Mouse (Mus musculus): ENCODE data around the gene 1700008O03Rik.

1700008O03Rik gene

GRCm38 (mm10) chr7:44385720-44386119 is at the start of gene 1700008O03Rik:
Gene 1700008O03Rik, minus strand, starts transcription at chr7:44385820.
- no peak for DNase-seq

GRCm38 (mm10) chr7:44434089-44434488 is 48.5 kb upstream of the 1700008O03Rik start:
- DNase-seq, result peak in 1 of 2 experiments; percentile 4

GRCm38 (mm10) chr7:44433371-44433770 is 47.8 kb upstream of the 1700008O03Rik start:
- peak; percentile 9 to 48 for DNase-seq

- peak in 1 of 2 experiments; percentile 4 for DNase-seq
Observed at GRCm38 (mm10) chr7:44432550-44432949, 46.9 kb upstream of the 1700008O03Rik start.

- DNase-seq, result peak; percentile 51 to 57
Observed at GRCm38 (mm10) chr7:44429534-44430488, 44.2 kb upstream of the 1700008O03Rik start.

- DNase-seq, result peak; percentile 69 to 73
Observed at GRCm38 (mm10) chr7:44428968-44429521, 43.4 kb upstream of the 1700008O03Rik start, which contains the start of gene Lrrc4b. Gene Lrrc4b, plus strand, starts transcription at chr7:44429018.

GRCm38 (mm10) chr7:44428171-44428950 is 42.7 kb upstream of the 1700008O03Rik start:
- peak; percentile 53 to 76 for DNase-seq

- DNase-seq, result peak in 1 of 2 experiments; percentile 43
Observed at GRCm38 (mm10) chr7:44427666-44428065, 42.0 kb upstream of the 1700008O03Rik start.

GRCm38 (mm10) chr7:44413307-44413706 is 27.7 kb upstream of the 1700008O03Rik start:
- DNase-seq, result no peak

GRCm38 (mm10) chr7:44411144-44411543 is 25.5 kb upstream of the 1700008O03Rik start:
- no peak for DNase-seq

- DNase-seq, result no peak
Observed at GRCm38 (mm10) chr7:44406015-44406355, 20.4 kb upstream of the 1700008O03Rik start.

- DNase-seq, result peak; percentile 89 to 95
Observed at GRCm38 (mm10) chr7:44405346-44406014, 19.9 kb upstream of the 1700008O03Rik start.

GRCm38 (mm10) chr7:44401673-44402072 is 16.1 kb upstream of the 1700008O03Rik start:
- DNase-seq, result no peak

- peak; percentile 71 to 83 for DNase-seq
Observed at GRCm38 (mm10) chr7:44398570-44398969, 12.9 kb upstream of the 1700008O03Rik start.

- DNase-seq, result peak; percentile 49 to 50
Observed at GRCm38 (mm10) chr7:44393284-44393683, 7.7 kb upstream of the 1700008O03Rik start.

GRCm38 (mm10) chr7:44392341-44392740 is 6.7 kb upstream of the 1700008O03Rik start:
- peak in 1 of 2 experiments; percentile 51 for DNase-seq

- peak; percentile 97 for DNase-seq
Observed at GRCm38 (mm10) chr7:44391831-44392230, 6.2 kb upstream of the 1700008O03Rik start.

- DNase-seq, result no peak
Observed at GRCm38 (mm10) chr7:44384716-44385059, 932 bp downstream of the 1700008O03Rik start.

GRCm38 (mm10) chr7:44383980-44384715 is 1.5 kb downstream of the 1700008O03Rik start, which contains the start of gene Syt3:
Gene Syt3, plus strand, starts transcription at chr7:44384102.
- peak; percentile 90 for DNase-seq

- peak in 1 of 2 experiments; percentile 45 for DNase-seq
Observed at GRCm38 (mm10) chr7:44382541-44382940, 3.1 kb downstream of the 1700008O03Rik start.

- DNase-seq, result no peak
Observed at GRCm38 (mm10) chr7:44378290-44378689, 7.3 kb downstream of the 1700008O03Rik start.

GRCm38 (mm10) chr7:44375793-44376192 is 9.8 kb downstream of the 1700008O03Rik start:
- peak in 1 of 2 experiments; percentile 47 for DNase-seq
